Mouse (Mus musculus): ENCODE data around the gene Eef2.
A peak's percentile ranks its signal among the peaks of the same experiment; 100 is the strongest.

DNA sequence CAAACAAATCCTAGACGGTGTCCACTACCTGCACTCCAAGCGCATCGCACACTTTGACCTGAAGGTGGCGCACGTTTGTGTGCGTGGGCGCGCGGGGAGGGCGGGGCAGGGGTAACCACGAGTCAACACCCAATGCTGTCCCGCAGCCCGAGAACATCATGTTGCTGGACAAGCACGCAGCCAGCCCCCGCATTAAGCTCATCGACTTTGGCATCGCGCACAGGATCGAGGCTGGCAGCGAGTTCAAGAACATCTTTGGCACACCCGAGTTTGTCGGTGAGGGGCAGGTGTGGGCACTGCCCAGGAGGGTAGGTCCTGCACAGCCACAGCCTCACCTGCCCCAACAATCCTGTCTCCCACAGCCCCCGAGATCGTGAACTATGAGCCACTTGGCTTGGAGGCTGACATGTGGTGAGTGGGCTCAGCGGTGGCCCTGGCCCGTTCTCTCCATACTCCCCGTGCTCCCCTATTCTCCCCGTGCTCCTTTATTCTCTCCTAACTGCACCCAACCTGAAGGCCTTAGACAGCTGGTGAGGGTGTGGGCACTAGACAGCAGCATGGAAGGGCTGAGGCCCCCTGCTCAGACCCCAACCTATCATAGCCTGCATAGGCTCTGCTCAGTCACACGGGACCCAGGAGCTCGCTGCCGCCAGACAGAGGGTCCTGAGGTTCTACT lies 13.9 kb downstream of the Eef2 start:
- TF ChIP-seq CTCF (IDR thresholded peaks at IDR 0.05; ENCODE audit: control insufficient read depth, insufficient read depth, insufficient replicate concordance, low read depth, low read length) (peak; percentile 74; the same call in 1 of the 2 replicates), POLR2A (IDR thresholded peaks at IDR 0.05; ENCODE audit: control insufficient read depth, low read depth, low read length) (no peak)
